Mouse (Mus musculus): Measurements from ENCODE around the gene Glp1r.

- TF ChIP-seq CTCF (IDR thresholded peaks at IDR 0.05) (no peak), EP300 (IDR thresholded peaks at IDR 0.05) (no peak)
Observed at GRCm38 (mm10) chr17:30907577-30907976, 6.0 kb downstream of the Glp1r start.

All from lung, postnatal 0 days (tissue).